Mouse (Mus musculus) kidney, postnatal 0 days (tissue): Measurements from ENCODE around the gene 1700001J03Rik. TPM values are rescaled to one million over a fixed set of nuclear protein-coding genes. Genes with fewer than 3 reads are reported as not detected.

Source experiments
- ATAC-seq: fragments of 200-750 bp; cut with Nextera tagmentation; replicated peaks from 2 replicates; pipeline ENCODE4 v1.8.0; 2017; ENCODE audit warnings: low read depth, moderate number of reproducible peaks, moderate TSS enrichment, moderate library complexity; ENCODE audit not compliant: low FRiP score
- DNase-seq: peaks from one replicate; pipeline ENCODE4 v3.0.0-alpha.2; 2016; ENCODE audit warnings: low spot score
- H3K27ac ChIP-seq: fragments of 300-500 bp; sonication (generic); 2 replicates; pipeline ENCODE4 v1.5.1; 2014; ENCODE audit warnings: mild to moderate bottlenecking
- H3K27me3 ChIP-seq: fragments of 300-500 bp; sonication (generic); 2 replicates; pipeline ENCODE4 v1.6.1; 2014; ENCODE audit warnings: low read length, mixed read lengths; ENCODE audit not compliant: insufficient read depth
- H3K36me3 ChIP-seq: fragments of 300-500 bp; sonication (generic); 2 replicates; pipeline ENCODE4 v1.6.1; 2014; ENCODE audit warnings: low read length, mixed read lengths; ENCODE audit not compliant: insufficient read depth
- H3K4me1 ChIP-seq: fragments of 300-500 bp; sonication (generic); replicated peaks from 2 replicates; pipeline ENCODE4 v1.6.1; 2014; ENCODE audit warnings: antibody characterized with exemption, low read length, mixed read lengths; ENCODE audit not compliant: insufficient read depth
- H3K4me2 ChIP-seq: fragments of 300-500 bp; sonication (generic); 2 replicates; pipeline ENCODE4 v1.6.1; 2014; ENCODE audit warnings: mild to moderate bottlenecking, low read length, moderate library complexity, mixed read lengths
- H3K4me3 ChIP-seq: fragments of 300-500 bp; sonication (generic); replicated peaks from 2 replicates; pipeline ENCODE4 v1.5.1; 2014; ENCODE audit warnings: low read depth, low read length
- H3K9ac ChIP-seq: fragments of 300-500 bp; sonication (generic); 2 replicates; pipeline ENCODE4 v1.6.1; 2014; ENCODE audit warnings: low read depth, low read length
- H3K9me3 ChIP-seq: fragments of 300-500 bp; sonication (generic); replicated peaks from 2 replicates; pipeline ENCODE4 v1.6.1; 2016; ENCODE audit warnings: low read length, inconsistent platforms, mixed read lengths
- CTCF ChIP-seq: IDR thresholded peaks from 2 replicates; pipeline ENCODE4 v1.5.1; 2016; ENCODE audit warnings: antibody characterized with exemption, low read depth, mild to moderate bottlenecking, moderate library complexity
- WGBS: fragments of 180-500 bp; shearing (Covaris S2); extraction: QIAGEN DNeasy Blood & Tissue Kit; methylation state at CpG from one replicate; pipeline ENCODE4 v1.1.7; 2014; 5-methylcytosine and 5-hydroxymethylcytosine counted together
- polyA plus RNA-seq: library from polyadenylated mRNA; unstranded; fragments of >200 nt; fragmentation: Nextera tagmentation; extraction: Ambion mirVana; gene quantifications from 2 replicates; pipeline ENCODE4 v1.2.1, GENCODE M21; 2015

Gene 1700001J03Rik
- polyA plus RNA-seq, 1 experiment from 2014 or later = 0.26 TPM

DNA sequence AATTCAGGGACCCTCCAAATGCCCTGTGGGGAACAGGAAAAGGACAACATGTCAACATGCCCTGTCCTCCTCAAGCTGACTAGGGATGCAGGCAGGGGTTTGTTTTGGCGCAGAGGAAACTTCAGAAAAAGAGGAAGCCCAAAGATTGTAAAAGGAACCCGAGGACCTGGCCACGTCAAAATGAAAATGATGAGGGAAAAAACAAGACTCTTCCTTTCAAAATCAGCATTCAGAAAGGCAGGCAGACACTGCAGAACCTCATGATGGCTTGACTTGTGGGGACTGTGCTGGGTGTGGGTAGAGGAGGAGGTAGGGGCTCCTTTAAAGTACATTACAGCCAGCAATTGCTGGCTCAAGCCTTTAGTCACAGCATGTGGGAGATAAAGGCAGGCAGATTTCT lies 34.6 kb downstream of the 1700001J03Rik start:
- 61% methylated on average over 3 of the region's 3 CpGs for WGBS
- no peak overlapping the region for H3K9ac ChIP-seq
- TF ChIP-seq CTCF = no peak
- no peak overlapping the region for H3K4me2 ChIP-seq
- no peaks in the 10 kb centered on the region for H3K4me1 ChIP-seq
- no peak overlapping the region for H3K27ac ChIP-seq
- no peaks in the 10 kb centered on the region for H3K27me3 ChIP-seq
- DNase-seq = no peak
- H3K4me3 ChIP-seq = no peak overlapping the region
- no peak for ATAC-seq
- no peaks in the 10 kb centered on the region for H3K36me3 ChIP-seq
- H3K9me3 ChIP-seq = no peaks in the 10 kb centered on the region

DNA sequence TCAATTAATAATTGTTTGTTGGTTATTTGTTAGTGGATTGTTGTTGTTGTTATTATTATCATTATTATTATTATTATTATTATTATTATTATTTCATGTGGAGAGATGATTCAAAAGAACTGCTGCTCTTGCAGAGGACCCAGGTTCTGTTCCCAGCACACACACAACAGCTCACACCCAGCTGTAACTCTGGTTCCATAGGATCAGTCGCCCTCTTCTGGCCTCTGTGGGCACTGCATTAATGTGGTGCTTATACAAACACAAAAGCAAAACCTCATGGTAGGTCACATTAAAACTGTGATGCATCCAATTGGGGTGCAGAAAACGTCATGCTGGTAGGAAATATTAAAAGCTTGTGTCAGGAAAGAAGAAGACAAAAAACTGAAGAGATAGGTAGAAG lies 37.2 kb downstream of the 1700001J03Rik start:
- DNase-seq = no peak
- H3K4me1 ChIP-seq = no peaks in the 10 kb centered on the region
- WGBS = 40% methylated on average over 2 of the region's 2 CpGs
- no peak overlapping the region for H3K9ac ChIP-seq
- no peak for ATAC-seq
- H3K27me3 ChIP-seq = no peaks in the 10 kb centered on the region
- no peaks in the 10 kb centered on the region for H3K36me3 ChIP-seq
- H3K4me2 ChIP-seq = no peak overlapping the region
- peak; percentile 27; the same call in 1 of the 2 replicates for TF ChIP-seq CTCF
- H3K9me3 ChIP-seq = no peaks in the 10 kb centered on the region
- H3K4me3 ChIP-seq = no peak overlapping the region
- no peak overlapping the region for H3K27ac ChIP-seq

Other genes starting within 250 kb of the 1700001J03Rik start
- gene Cyp3a25, start 175.7 kb downstream of the 1700001J03Rik start, polyA plus RNA-seq = 0.12 and 0.23 TPM in 2 replicates
- not detected in 2 replicates for gene Cyp3a59, start 106.0 kb downstream of the 1700001J03Rik start, polyA plus RNA-seq
- gene Gm5565, start 24.8 kb downstream of the 1700001J03Rik start, polyA plus RNA-seq = not detected in 2 replicates
- not detected in 2 replicates for gene Gm6309, start 14.6 kb downstream of the 1700001J03Rik start, polyA plus RNA-seq
- gene Rnf6, start 36.3 kb upstream of the 1700001J03Rik start, polyA plus RNA-seq = 54.6 and 63.2 TPM in 2 replicates
- 18.1 and 18.6 TPM in 2 replicates for gene Cdk8, start 45.9 kb upstream of the 1700001J03Rik start, polyA plus RNA-seq
- 1.9 and 2.0 TPM in 2 replicates for gene Wasf3, start 199.7 kb upstream of the 1700001J03Rik start, polyA plus RNA-seq